Mouse (Mus musculus) layer of hippocampus, adult 6 months (tissue): Measurements from ENCODE around the gene Gm12394. TPM values are rescaled to one million over a fixed set of nuclear protein-coding genes. Genes with fewer than 3 reads are reported as not detected.

Source experiments
- long read RNA-seq, 2 experiments: library from polyadenylated mRNA; unstranded; transcript quantifications; one replicate each; pipeline ENCODE4 v2.0.0; 2019 to 2020
- polyA plus RNA-seq: library from polyadenylated mRNA; unstranded; fragments of <200 nt; fragmentation: Nextera tagmentation; gene quantifications from 2 replicates; pipeline ENCODE4 v1.2.3, GENCODE M21; 2021

The Gm12394 gene
- polyA plus RNA-seq: 0.64 TPM in 2 replicates
- long read RNA-seq, experiment 1: 0 reads
- long read RNA-seq, experiment 2: 0 reads

DNA sequence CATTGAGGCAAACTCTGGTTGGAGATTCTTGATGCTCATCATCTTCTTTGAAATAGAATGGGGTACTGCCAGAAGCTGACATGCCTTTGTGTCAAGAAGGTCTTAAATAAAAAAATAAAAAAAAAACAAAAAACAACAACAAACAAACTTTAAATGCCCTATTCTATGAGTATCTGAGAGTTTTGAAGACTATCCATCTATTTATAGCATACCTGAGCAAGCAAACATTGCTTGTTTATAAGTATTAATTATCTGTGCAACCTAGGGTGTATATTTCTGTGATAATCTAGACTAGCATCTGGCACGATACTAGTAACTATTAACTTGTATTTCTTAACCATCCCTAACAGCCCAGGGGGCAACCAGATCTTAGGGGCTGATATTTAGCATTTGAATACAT lies at the start of gene Gm12394:
Gene Gm12394, minus strand, starts transcription at position 101 of the 400 bp plus-strand sequence.

DNA sequence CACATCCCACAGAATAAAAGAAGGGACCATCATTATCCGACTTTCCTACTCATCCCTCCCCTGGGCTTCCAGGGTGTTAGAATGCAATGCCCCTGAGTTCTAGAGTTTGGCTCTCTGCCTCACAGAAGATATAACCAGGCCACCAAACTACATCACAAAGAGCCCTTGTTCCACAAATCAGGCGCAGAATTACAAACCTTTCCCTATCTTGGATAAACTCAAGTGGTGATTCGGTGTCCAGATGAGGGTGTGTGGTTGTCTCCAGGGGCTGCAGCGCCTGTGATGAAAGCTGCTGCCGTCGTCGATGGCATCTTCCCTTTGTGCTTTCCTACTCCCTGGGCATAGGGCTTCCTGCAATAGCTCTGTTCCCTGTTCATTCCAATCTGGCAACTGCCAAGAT lies 17.6 kb upstream of the Gm12394 start, which contains the start of gene Fam205c:
Gene Fam205c, minus strand, starts transcription at position 101 of the 400 bp plus-strand sequence.

DNA sequence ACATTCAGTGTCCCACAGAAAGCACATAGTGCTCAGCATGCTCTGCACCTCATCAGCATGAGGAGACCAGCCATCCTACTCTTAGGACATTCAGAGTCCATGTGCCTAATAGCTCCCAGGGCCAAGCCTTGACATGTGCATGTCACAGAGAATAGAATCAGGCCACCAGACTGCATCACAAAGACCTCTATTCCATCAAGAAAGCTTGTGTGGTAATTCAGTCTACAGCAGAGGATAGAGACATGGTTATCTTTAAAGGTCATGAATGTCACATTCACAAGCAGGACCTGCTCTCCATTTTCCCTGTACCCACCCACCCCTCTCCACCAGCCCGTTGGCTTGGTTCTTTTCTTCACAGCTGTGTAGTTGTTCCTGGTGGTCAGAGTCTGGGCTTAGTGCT lies 2.8 kb downstream of the Gm12394 start, which contains the start of gene Fam205a1:
Gene Fam205a1, minus strand, starts transcription at position 101 of the 400 bp plus-strand sequence.

DNA sequence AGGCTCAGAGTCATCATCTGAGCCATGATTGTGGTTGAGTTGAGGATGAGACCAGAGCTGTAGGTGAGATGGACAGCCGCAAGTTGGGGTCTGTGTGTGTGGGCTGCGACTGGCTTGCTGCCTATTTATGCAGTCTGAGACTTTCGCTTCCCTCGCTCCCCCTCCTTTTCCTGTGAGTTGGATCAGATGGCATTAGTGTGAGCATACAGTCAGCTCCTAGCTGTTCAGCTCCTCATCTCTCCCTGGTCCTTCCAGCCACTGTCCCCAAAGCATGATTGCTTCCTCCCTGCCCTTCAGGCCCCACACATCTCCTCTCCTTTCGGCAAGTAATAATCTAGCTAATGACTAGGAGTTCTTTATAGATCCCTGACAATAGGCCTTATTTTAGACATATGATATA lies 82.7 kb downstream of the Gm12394 start, which contains the start of gene Ccl21a:
Gene Ccl21a, minus strand, starts transcription at position 101 of the 400 bp plus-strand sequence.

DNA sequence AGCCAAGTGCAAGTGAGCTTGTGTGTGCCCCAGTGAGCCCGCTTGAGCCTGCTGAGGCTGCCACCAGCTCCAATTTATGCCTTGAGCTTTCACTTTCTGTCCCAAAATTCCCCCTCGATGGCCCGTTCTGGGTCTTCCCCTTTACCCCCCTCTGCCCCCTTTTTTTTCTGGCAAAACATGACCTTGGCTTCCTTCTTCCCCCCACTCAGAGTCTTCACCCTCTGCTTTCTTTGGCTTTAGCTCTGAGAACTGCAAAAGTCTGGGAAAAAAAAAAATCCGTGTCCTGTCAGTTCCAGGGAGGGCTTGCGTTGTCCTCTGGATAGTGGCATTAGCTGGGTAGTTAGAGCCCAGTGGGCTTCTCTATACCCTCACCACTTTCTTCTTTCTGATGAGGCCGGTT lies 100.1 kb downstream of the Gm12394 start, which contains the start of gene Ccl19:
Gene Ccl19, minus strand, starts transcription at position 101 of the 400 bp plus-strand sequence.

DNA sequence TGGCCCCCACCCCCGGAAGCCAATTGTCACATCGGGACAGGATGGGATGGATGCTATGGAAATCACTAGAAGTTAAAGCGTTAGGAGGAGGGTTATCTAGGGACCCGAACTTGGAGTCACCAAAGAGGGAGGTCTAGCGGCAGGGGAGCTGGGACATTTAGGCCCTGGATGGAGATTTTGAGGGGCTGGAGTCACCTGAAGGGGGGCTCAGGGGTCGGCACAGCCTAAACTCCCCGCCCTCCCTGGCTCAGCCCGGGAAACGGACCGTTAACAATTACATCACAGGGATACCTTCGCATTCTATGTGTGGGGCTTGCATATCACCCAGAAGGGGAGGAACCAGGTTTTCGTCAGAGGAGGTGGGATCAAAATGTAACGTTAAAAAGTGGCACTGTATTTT lies 121.3 kb downstream of the Gm12394 start, which contains the start of gene 4930578G10Rik:
Gene 4930578G10Rik, plus strand, starts transcription at position 301 of the 400 bp plus-strand sequence.

Other genes starting within 250 kb of the Gm12394 start
- gene Gm10591, start 244.6 kb downstream of the Gm12394 start, polyA plus RNA-seq: not detected in 2 replicates
- 0.55 and 0.89 TPM in 2 replicates for gene Gm2564, start 227.1 kb downstream of the Gm12394 start, polyA plus RNA-seq
- not detected in 2 replicates for gene Ccl27b, start 201.5 kb downstream of the Gm12394 start, polyA plus RNA-seq
- gene Il11ra2, start 194.9 kb downstream of the Gm12394 start, polyA plus RNA-seq: 0.44 and 0.49 TPM in 2 replicates
- not detected in 2 replicates for gene 4930578G10Rik, start 121.2 kb downstream of the Gm12394 start, polyA plus RNA-seq
- 1.3 and 1.5 TPM in 2 replicates for gene Ccl19, start 100.2 kb downstream of the Gm12394 start, polyA plus RNA-seq
- gene Ccl21a, start 82.8 kb downstream of the Gm12394 start, polyA plus RNA-seq: 0.19 and 0.38 TPM in 2 replicates
- 0.04 TPM in 1 of 2 replicates, not detected in the other for gene Fam205a1, start 2.9 kb downstream of the Gm12394 start, polyA plus RNA-seq
- gene Fam205c, start 17.5 kb upstream of the Gm12394 start, polyA plus RNA-seq: 1.2 and 1.3 TPM in 2 replicates
- gene Phf24, start 59.9 kb upstream of the Gm12394 start, polyA plus RNA-seq: 32.3 and 41.2 TPM in 2 replicates
- 27.5 and 37.2 TPM in 2 replicates for gene Dnajb5, start 93.0 kb upstream of the Gm12394 start, polyA plus RNA-seq
- gene 1700022I11Rik, start 112.8 kb upstream of the Gm12394 start, polyA plus RNA-seq: 0.15 and 0.26 TPM in 2 replicates
- gene Vcp, start 143.7 kb upstream of the Gm12394 start, polyA plus RNA-seq: 183 and 188 TPM in 2 replicates
- gene Fancg, start 153.7 kb upstream of the Gm12394 start, polyA plus RNA-seq: 4.7 TPM in 2 replicates
- gene Pigo, start 169.0 kb upstream of the Gm12394 start, polyA plus RNA-seq: 9.8 and 10.1 TPM in 2 replicates
- gene Stoml2, start 174.9 kb upstream of the Gm12394 start, polyA plus RNA-seq: 199 and 209 TPM in 2 replicates
- 7.3 and 9.2 TPM in 2 replicates for gene Fam214b, start 189.4 kb upstream of the Gm12394 start, polyA plus RNA-seq
- gene Unc13b, start 202.2 kb upstream of the Gm12394 start, polyA plus RNA-seq: 3.1 and 4.2 TPM in 2 replicates